Mouse (Mus musculus) adrenal gland, postnatal 36 days (tissue): ENCODE measurements at regions not wholly inside any gene's neighbourhood (a gene's known extent, or its start where the extent isn't known, plus 50 kb on each side); places are given as distances from the start of the nearest gene placed in this dataset.

Experiments
- DNase-seq, 2 experiments: peaks; one replicate each; pipeline ENCODE4 v3.0.0; 2021; ENCODE audit warnings: mixed read lengths in 1 of 2

GRCm38 (mm10) chr4:34498325-34498724 lies 52.4 kb upstream of the Akirin2 start:
- no peak for DNase-seq

- no peak for DNase-seq
Observed at GRCm38 (mm10) chr4:34498781-34499180, 52.0 kb upstream of the Akirin2 start.

GRCm38 (mm10) chr4:34499731-34500130 lies 51.0 kb upstream of the Akirin2 start:
- no peak for DNase-seq
